Mouse (Mus musculus): Measurements from ENCODE around the gene Smo.

Gene Smo

GRCm38 (mm10) chr6:29735336-29735688, at the start of gene Smo:
Gene Smo, plus strand, starts transcription at chr6:29735503.
- peak; percentile 93 for DNase-seq

- DNase-seq = no peak
Measured at GRCm38 (mm10) chr6:29685952-29686351, 49.4 kb upstream of the Smo start.

DNA sequence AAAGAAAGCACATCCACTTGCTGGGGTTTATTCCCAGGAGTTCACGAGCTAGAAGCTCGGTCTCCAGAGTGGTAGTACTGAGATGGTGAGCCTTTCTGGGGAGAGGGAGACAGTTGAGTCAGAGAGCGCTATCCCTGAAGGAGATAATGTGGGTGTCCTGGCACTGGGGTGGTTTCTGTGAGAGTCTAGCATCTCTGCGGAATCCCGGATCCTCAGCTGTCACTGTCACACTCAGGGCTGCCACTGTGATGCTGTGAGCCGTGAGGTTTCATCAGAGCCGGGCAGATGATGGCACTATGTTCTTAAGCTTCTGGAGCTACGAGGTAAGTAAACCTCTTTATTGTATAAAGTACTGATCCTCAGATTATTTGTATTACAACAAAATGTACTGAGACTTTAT, 45.8 kb upstream of the Smo start:
- DNase-seq = no peak

- DNase-seq = peak; percentile 96
Measured at GRCm38 (mm10) chr6:29693953-29694352, 41.4 kb upstream of the Smo start, which contains the start of gene Tspan33. Gene Tspan33, plus strand, starts transcription at chr6:29694222.

DNA sequence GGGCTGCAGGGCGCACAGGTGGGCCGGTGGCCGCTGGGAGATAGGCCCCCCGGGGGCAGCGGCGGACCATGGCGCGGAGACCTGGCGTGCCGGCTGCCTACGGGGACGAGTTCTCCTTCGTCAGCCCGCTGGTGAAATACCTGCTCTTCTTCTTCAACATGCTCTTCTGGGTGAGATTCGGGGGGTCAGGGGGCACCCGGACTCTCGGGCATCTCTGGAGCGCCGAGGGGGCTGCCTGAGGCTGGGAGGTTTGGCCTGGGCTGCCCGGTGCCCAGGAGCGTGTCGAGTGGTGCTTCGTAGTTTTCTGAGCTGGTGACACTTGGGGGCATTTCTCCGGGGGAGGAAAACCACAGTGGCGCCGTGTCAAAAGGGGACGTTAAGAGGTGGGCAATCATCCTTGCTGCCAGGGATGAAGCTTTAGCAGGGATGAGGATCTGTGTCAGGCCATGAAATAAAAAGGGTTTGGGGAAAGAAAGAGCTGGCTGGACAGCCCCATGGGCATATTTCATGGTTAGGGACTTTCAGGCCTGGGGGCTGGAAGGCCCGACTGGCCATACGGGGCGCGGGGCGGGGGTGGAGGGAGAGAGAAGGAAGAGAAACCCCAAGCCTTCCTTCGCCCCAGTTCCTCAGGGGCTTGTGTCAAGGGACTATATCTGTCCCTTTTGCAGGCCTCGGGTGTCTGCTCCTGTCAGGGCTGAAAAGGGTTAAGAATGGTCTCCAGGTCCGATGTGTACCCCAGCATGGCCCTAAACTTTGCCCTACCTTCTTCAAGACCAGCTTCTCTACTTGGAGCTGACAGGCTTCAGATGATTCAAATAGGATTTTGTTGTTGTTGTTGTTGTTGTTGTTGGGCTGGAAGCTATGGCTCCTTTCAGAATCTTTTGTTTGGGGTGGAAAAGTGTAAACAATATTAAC, 40.7 kb upstream of the Smo start:
- DNase-seq = no peak

GRCm38 (mm10) chr6:29695290-29695674, 40.0 kb upstream of the Smo start:
- DNase-seq = no peak

GRCm38 (mm10) chr6:29695975-29696374, 39.3 kb upstream of the Smo start:
- no peak for DNase-seq

- no peak for DNase-seq
Measured at GRCm38 (mm10) chr6:29697139-29697538, 38.2 kb upstream of the Smo start.

DNA sequence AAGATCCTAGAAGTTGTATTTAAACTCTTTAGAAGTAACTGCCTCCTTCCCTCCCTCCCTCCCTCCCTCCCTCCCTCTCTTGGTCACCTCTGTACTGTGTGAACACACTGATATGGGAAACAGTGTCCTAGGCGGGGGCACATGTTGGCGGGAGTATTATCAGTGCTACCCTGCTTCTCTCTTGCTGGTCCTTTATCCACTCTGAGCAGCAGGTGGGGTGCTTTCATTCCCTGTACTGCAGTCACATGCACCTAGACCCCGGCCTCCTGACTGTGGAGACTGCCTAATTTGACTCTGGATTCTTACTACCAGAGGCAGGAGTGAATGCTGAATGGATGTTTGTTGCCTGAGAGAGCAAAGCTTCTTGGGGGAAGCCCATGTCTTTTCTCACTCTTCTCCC, 37.8 kb upstream of the Smo start:
- no peak for DNase-seq

GRCm38 (mm10) chr6:29699085-29699745, 36.1 kb upstream of the Smo start:
- DNase-seq = no peak

GRCm38 (mm10) chr6:29701051-29701450, 34.3 kb upstream of the Smo start:
- no peak for DNase-seq

DNA sequence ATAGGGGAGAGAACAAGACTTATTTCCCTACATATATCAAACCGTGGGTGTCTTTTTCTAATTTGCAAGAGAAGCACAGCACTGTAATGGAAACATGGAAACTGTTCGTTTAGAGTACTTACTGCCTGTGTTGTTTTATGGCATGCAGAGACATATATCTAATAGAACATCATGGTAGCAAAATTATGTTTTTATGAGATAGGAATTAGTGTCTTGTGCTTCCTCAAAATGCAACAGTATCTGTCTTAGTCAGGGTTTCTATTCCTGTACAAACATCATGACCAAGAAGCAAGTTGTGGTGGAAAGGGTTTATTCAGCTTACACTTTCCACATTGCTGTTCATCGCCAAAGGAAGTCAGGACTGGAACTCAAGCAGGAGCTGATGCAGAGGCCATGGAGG, 33.2 kb upstream of the Smo start:
- no peak for DNase-seq

DNA sequence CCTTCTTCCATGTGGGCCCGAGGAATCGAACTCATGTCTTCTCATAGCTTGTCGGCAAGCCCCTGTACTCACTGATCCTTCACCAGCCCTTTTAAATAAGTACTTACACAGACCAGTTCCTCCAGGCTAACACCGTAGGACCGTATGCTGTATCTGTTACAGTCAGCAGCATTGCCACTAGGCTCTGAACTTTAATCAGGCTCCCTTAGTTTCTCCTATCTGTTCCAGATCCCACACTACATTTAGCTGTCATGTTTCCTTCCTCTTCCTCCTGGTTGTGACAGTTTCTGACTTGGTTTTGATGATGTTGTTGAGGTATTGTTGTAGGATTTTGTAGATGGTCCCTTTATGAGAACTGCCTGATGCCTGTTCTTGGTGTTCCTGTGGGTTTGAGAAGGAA, 31.2 kb upstream of the Smo start:
- no peak for DNase-seq

GRCm38 (mm10) chr6:29707902-29708301, 27.4 kb upstream of the Smo start:
- no peak for DNase-seq

DNA sequence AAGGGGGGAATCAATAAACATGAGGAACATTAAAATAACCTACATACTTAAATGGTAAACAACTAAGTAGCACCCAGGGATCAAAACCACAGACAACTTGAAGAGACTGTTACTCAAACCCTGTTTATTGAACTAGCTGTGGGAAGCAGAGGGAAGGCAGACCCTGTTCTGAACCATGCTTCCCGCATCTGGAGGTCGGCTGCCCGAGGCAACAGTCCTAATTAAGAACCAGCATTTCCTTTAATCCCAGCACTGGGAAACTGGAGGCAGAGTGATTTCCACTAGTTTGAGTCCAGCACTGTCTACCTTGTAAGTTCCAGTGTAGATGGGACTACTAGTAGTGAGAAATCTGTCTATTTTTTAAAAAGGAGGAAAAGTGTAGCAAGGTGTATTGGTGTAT, 24.0 kb upstream of the Smo start:
- no peak for DNase-seq

- peak; percentile 34 for DNase-seq
Measured at GRCm38 (mm10) chr6:29712011-29712584, 23.2 kb upstream of the Smo start.

DNA sequence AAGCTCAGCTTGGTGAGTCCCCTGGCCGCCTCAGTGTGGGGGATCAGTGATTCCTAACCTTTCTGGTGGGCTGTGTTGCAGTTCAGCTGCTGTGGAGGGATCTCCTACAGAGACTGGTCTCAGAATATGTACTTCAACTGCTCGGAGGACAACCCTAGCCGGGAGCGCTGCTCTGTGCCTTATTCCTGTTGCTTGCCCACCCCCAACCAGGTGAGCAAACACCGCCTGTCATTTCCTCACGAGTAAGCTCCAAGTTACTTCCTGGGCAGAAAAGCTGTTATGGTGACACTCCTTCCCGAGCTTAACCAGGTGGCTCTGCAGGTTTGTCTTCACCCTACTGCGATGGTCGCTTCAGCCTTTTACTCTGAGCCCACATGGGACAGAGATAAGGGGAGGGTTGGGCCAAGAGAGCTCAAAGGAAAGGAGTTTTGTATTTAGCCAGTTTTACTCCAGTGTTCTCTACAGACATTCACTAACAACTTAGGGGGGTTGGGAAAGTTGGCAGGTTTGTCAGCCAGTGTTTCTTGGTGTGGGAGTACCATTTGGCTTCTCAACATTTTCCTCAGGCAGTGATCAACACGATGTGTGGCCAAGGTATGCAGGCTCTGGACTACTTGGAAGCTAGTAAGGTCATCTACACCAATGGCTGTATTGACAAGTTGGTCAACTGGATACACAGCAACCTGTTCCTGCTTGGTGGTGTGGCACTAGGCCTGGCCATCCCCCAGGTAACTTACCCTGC, 18.5 kb upstream of the Smo start:
- no peak for DNase-seq

- DNase-seq = no peak
Measured at GRCm38 (mm10) chr6:29717541-29717940, 17.8 kb upstream of the Smo start.

DNA sequence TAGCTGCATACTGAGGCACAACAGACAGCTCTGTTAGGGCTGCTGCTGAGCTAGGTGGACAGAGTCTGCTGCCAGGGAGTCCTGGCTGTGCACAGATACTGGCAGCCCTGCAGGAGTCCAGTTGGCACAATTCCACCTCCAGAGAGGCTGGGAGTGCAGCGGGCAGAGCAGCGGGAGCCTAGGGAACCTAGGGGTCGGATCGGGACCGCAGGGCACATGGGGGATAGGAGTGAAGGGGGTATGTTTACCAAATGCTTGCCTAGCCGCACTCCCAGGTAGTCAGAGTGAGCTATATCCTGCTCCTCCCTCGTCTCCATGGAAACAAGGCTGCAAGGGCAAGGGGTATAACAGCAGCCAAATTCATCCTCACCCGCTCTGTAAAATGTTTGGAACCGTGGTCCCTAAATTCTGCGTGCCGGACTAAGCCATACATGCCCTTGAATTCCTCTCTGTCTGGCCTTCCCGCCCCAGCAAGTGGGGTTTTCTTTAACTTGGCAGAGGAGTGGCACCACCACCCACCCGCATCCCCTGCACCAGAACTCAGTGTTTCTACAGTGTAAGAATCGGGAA, 17.3 kb upstream of the Smo start:
- peak; percentile 59 for DNase-seq

GRCm38 (mm10) chr6:29718894-29719329, 16.4 kb upstream of the Smo start:
- peak; percentile 72 for DNase-seq

GRCm38 (mm10) chr6:29721890-29722289, 13.4 kb upstream of the Smo start:
- no peak for DNase-seq

- DNase-seq = no peak
Measured at GRCm38 (mm10) chr6:29726576-29727200, 8.6 kb upstream of the Smo start.
